Mouse (Mus musculus): ENCODE results near the gene Helq. TPM values are rescaled to one million over a fixed set of nuclear protein-coding genes. Genes with fewer than 3 reads are reported as not detected.

Gene Helq
- polyA plus RNA-seq, 1 experiment from 2014 or later, result 6.3 TPM

DNA sequence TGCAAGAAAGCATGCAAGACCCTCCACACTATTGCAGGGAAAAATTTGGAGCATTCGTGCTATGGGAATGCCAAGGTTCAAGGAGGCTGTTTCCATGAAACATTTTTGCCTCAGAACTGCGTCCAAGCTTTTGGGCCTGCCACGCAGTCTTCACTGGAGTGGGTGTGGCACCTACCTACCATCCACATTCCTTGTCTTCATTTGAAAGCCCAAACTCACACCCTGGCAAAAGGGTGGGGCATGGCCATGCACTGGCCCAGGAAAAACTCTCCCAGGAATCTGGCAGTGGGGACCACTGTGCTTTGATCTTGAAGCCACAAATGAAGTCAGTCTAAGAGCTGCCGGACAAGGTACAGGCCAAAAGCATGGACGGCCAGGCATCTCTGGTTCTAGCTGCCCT lies 40.3 kb downstream of the Helq start:
- Histone ChIP-seq H3K36me3 (ENCODE audit: control insufficient read depth, insufficient read depth, low read length) (no peaks in the 10 kb centered on the region), H3K4me2 (replicated peaks; ENCODE audit: low read depth) (no peak overlapping the region), H3K4me1 (replicated peaks; ENCODE audit: control insufficient read depth, insufficient read depth) (no peaks in the 10 kb centered on the region), H3K27ac (replicated peaks) (no peak overlapping the region), H3K9me3 (ENCODE audit: control insufficient read depth, low read length) (no peaks in the 10 kb centered on the region), H3K4me3 (ENCODE audit: low read depth, low read length) (no peak overlapping the region), H3K9ac (ENCODE audit: low read length) (no peak overlapping the region), H3K27me3 (ENCODE audit: control insufficient read depth, insufficient read depth, low read length) (no peaks in the 10 kb centered on the region)
- no peak for TF ChIP-seq CTCF (IDR thresholded peaks at IDR 0.05; ENCODE audit: low read depth)
- no peak for TF ChIP-seq EP300 (optimal IDR thresholded peaks at IDR 0.05)
- DNase-seq (ENCODE audit: low spot score), result no peak
- no peak for ATAC-seq (ENCODE audit: low FRiP score, low TSS enrichment)
- WGBS, result 91% methylated on average over 5 of the region's 5 CpGs

- TF ChIP-seq EP300 (optimal IDR thresholded peaks at IDR 0.05) (no peak), CTCF (IDR thresholded peaks at IDR 0.05; ENCODE audit: low read depth) (no peak)
- Histone ChIP-seq H3K9ac (ENCODE audit: low read length) (no peak overlapping the region), H3K36me3 (ENCODE audit: control insufficient read depth, insufficient read depth, low read length) (no peaks in the 10 kb centered on the region), H3K4me1 (replicated peaks; ENCODE audit: control insufficient read depth, insufficient read depth) (no peaks in the 10 kb centered on the region), H3K4me3 (ENCODE audit: low read depth, low read length) (no peak overlapping the region), H3K27me3 (ENCODE audit: control insufficient read depth, insufficient read depth, low read length) (no peaks in the 10 kb centered on the region), H3K4me2 (replicated peaks; ENCODE audit: low read depth) (no peak overlapping the region), H3K27ac (replicated peaks) (no peak overlapping the region), H3K9me3 (ENCODE audit: control insufficient read depth, low read length) (no peaks in the 10 kb centered on the region)
- WGBS, result 45% methylated on average over 7 of the region's 7 CpGs
- DNase-seq (ENCODE audit: low spot score), result no peak
- no peak for ATAC-seq (ENCODE audit: low FRiP score, low TSS enrichment)
These were observed 45.0 kb downstream of the Helq start for GRCm38 (mm10) chr5:100753407-100753806.

- no peak for DNase-seq (ENCODE audit: low spot score)
- no peaks in the 10 kb centered on the region for H3K9me3 ChIP-seq (ENCODE audit: control insufficient read depth, low read length)
- no peaks in the 10 kb centered on the region for H3K27me3 ChIP-seq (ENCODE audit: control insufficient read depth, insufficient read depth, low read length)
- H3K4me2 ChIP-seq (replicated peaks; ENCODE audit: low read depth), result no peak overlapping the region
- no peak for TF ChIP-seq EP300 (optimal IDR thresholded peaks at IDR 0.05)
- TF ChIP-seq CTCF (IDR thresholded peaks at IDR 0.05; ENCODE audit: low read depth), result no peak
- no peaks in the 10 kb centered on the region for H3K4me1 ChIP-seq (replicated peaks; ENCODE audit: control insufficient read depth, insufficient read depth)
- H3K9ac ChIP-seq (ENCODE audit: low read length), result no peak overlapping the region
- ATAC-seq (ENCODE audit: low FRiP score, low TSS enrichment), result no peak
- no peak overlapping the region for H3K4me3 ChIP-seq (ENCODE audit: low read depth, low read length)
- no peaks in the 10 kb centered on the region for H3K36me3 ChIP-seq (ENCODE audit: control insufficient read depth, insufficient read depth, low read length)
- 50% methylated on average over 4 of the region's 4 CpGs for WGBS
- H3K27ac ChIP-seq (replicated peaks), result no peak overlapping the region
These were observed 46.7 kb downstream of the Helq start for GRCm38 (mm10) chr5:100751655-100752054.

GRCm38 (mm10) chr5:100750617-100751255 lies 47.7 kb downstream of the Helq start:
- Histone ChIP-seq H3K27me3 (ENCODE audit: control insufficient read depth, insufficient read depth, low read length) (no peaks in the 10 kb centered on the region), H3K9ac (ENCODE audit: low read length) (no peak overlapping the region), H3K4me1 (replicated peaks; ENCODE audit: control insufficient read depth, insufficient read depth) (no peaks in the 10 kb centered on the region), H3K4me2 (replicated peaks; ENCODE audit: low read depth) (no peak overlapping the region), H3K36me3 (ENCODE audit: control insufficient read depth, insufficient read depth, low read length) (no peaks in the 10 kb centered on the region), H3K9me3 (ENCODE audit: control insufficient read depth, low read length) (no peaks in the 10 kb centered on the region), H3K4me3 (ENCODE audit: low read depth, low read length) (no peak overlapping the region), H3K27ac (replicated peaks) (no peak overlapping the region)
- no peak for TF ChIP-seq EP300 (optimal IDR thresholded peaks at IDR 0.05)
- TF ChIP-seq CTCF (IDR thresholded peaks at IDR 0.05; ENCODE audit: low read depth), result no peak
- no peak for DNase-seq (ENCODE audit: low spot score)
- ATAC-seq (ENCODE audit: low FRiP score, low TSS enrichment), result no peak
- WGBS, result 79% methylated on average over 10 of the region's 10 CpGs

DNA sequence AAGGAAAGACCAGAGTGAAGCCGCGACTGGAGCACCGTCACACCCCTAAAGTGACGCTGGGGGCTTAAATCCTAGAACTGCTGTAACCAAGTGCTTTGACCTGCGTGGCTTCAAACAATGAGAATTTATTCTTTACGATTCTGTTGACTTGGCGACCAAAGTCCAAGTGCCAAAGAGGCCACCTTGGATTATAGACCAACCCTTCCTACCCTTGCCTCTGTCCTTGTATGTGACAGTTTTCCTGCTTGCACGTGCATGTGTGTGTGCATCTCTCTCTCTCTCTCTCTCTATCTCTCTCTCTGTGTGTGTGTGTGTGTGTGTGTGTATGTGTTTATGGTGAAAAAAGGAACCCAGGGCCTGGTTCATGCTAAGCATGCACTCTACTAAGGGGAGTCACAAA lies 59.6 kb downstream of the Helq start:
- H3K36me3 ChIP-seq (ENCODE audit: control insufficient read depth, insufficient read depth, low read length), result no peaks in the 10 kb centered on the region
- DNase-seq (ENCODE audit: low spot score) (no peak), ATAC-seq (ENCODE audit: low FRiP score, low TSS enrichment) (no peak)
- no peaks in the 10 kb centered on the region for H3K4me1 ChIP-seq (replicated peaks; ENCODE audit: control insufficient read depth, insufficient read depth)
- TF ChIP-seq CTCF (IDR thresholded peaks at IDR 0.05; ENCODE audit: low read depth) (no peak), EP300 (optimal IDR thresholded peaks at IDR 0.05) (no peak)
- H3K27ac ChIP-seq (replicated peaks), result no peak overlapping the region
- H3K4me2 ChIP-seq (replicated peaks; ENCODE audit: low read depth), result no peak overlapping the region
- no peak overlapping the region for H3K4me3 ChIP-seq (ENCODE audit: low read depth, low read length)
- H3K9ac ChIP-seq (ENCODE audit: low read length), result no peak overlapping the region
- no peaks in the 10 kb centered on the region for H3K27me3 ChIP-seq (ENCODE audit: control insufficient read depth, insufficient read depth, low read length)
- H3K9me3 ChIP-seq (ENCODE audit: control insufficient read depth, low read length), result no peaks in the 10 kb centered on the region
- 84% methylated on average over 8 of the region's 8 CpGs for WGBS

DNA sequence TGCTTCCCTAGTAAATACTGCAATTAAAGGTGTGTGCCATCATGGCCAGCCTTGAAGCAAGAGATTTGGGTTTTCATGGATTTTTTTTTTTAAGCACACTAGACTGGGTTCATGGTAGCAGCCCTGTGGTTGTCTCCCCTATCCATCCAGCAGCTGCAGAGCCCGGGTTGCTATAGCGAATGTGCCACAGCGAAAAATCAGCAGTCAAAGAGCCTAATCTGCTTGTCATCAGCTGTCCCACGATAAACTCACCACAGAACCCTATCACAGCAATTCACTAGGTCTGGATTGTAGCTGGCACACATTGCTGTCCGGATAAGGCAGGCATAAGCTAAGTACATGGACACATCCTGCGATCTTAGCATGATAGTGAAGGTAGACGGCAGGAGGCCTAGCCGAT lies 61.5 kb downstream of the Helq start:
- no peaks in the 10 kb centered on the region for H3K9me3 ChIP-seq (ENCODE audit: control insufficient read depth, low read length)
- no peak for DNase-seq (ENCODE audit: low spot score)
- ATAC-seq (ENCODE audit: low FRiP score, low TSS enrichment), result no peak
- TF ChIP-seq EP300 (optimal IDR thresholded peaks at IDR 0.05), result no peak
- no peak for TF ChIP-seq CTCF (IDR thresholded peaks at IDR 0.05; ENCODE audit: low read depth)
- 80% methylated on average over 8 of the region's 8 CpGs for WGBS
- H3K4me3 ChIP-seq (ENCODE audit: low read depth, low read length), result no peak overlapping the region
- no peaks in the 10 kb centered on the region for H3K36me3 ChIP-seq (ENCODE audit: control insufficient read depth, insufficient read depth, low read length)
- H3K4me1 ChIP-seq (replicated peaks; ENCODE audit: control insufficient read depth, insufficient read depth), result no peaks in the 10 kb centered on the region
- H3K27ac ChIP-seq (replicated peaks), result no peak overlapping the region
- H3K9ac ChIP-seq (ENCODE audit: low read length), result no peak overlapping the region
- H3K27me3 ChIP-seq (ENCODE audit: control insufficient read depth, insufficient read depth, low read length), result no peaks in the 10 kb centered on the region
- no peak overlapping the region for H3K4me2 ChIP-seq (replicated peaks; ENCODE audit: low read depth)

All from stomach, postnatal 0 days (tissue).